ENCODE assay signal across 22 mouse cellular contexts in genomic region chr10:80732611-80733101, GRCm38 (mm10). TPM values are rescaled to one million over a fixed set of nuclear protein-coding genes. Genes with fewer than 3 reads are reported as not detected.
DNase-seq lines count a peak whose midpoint lies in the region; ATAC-seq lines count a peak whose summit lies in the region.
"Had no signal": no experiment of that assay in that cellular context is flagged by ENCODE, and none has a peak within 500 bp of the region (broad histone marks: within the 10 kb centered on the region; RNA-seq: fewer than 3 reads in every experiment).

No protein-coding gene starts in this region.

- no peak for ATAC-seq in hindbrain, embryonic 12.5 days (ENCODE audit: low FRiP score)
- no peak for ATAC-seq in hindbrain, embryonic 14.5 days (ENCODE audit: low FRiP score)
- 0 out of 2 replicates have a peak, but pooled peaks have one; percentile 4 for ATAC-seq in monocyte, adult 5-6 weeks (replicated peaks; ENCODE audit: insufficient number of reproducible peaks, low FRiP score, low TSS enrichment, poor library complexity, severe bottlenecking)
- ATAC-seq: activated CD4-positive, CD25-positive, alpha-beta regulatory T cell, adult 4 months; forebrain, embryonic 15.5 days; hindbrain, embryonic 16.5 days; inflammation-experienced regulatory T-cells, adult 6 months; intestine, postnatal 0 days; Patski had no signal

- no peak overlapping the region for H3K27ac ChIP-seq in hindbrain, embryonic 12.5 days
- no peak overlapping the region for H3K27ac ChIP-seq in hindbrain, embryonic 14.5 days
- H3K27ac ChIP-seq: embryonic facial prominence, embryonic 10.5 days; forebrain, embryonic 15.5 days; hindbrain, embryonic 10.5 days had no signal

- no peaks in the 10 kb centered on the region; the same call in 1 of the 2 replicates for H3K4me1 ChIP-seq in hindbrain, embryonic 12.5 days
- H3K4me1 ChIP-seq in hindbrain, embryonic 14.5 days (replicated peaks; ENCODE audit: control insufficient read depth, insufficient read depth, low read length): no peaks in the 10 kb centered on the region
- H3K4me1 ChIP-seq: embryonic facial prominence, embryonic 10.5 days; hindbrain, embryonic 10.5 days had no signal

- 0 out of 2 replicates have a peak overlapping the region, but pooled peaks have one; percentile 8 for H3K9ac ChIP-seq in hindbrain, embryonic 12.5 days
- H3K9ac ChIP-seq in hindbrain, embryonic 14.5 days: no peak overlapping the region
- H3K9ac ChIP-seq: forebrain, embryonic 15.5 days had no signal

- H3K4me2 ChIP-seq in hindbrain, embryonic 12.5 days (replicated peaks): no peak overlapping the region
- no peak overlapping the region for H3K4me2 ChIP-seq in hindbrain, embryonic 14.5 days (replicated peaks)
- H3K4me2 ChIP-seq: forebrain, embryonic 15.5 days; heart, embryonic 11.5 days had no signal

- H3K36me3 ChIP-seq in hindbrain, embryonic 12.5 days: peaks cover 59% of the 10 kb centered on the region
- H3K36me3 ChIP-seq in hindbrain, embryonic 14.5 days (replicated peaks; ENCODE audit: control insufficient read depth, insufficient read depth): peaks cover 73% of the 10 kb centered on the region

- DNase-seq in cerebellum, adult 11-12 months: peak; percentile 66
- no peak for DNase-seq in cerebellum, adult 11 months
- DNase-seq in hindbrain, embryonic 14.5 days (ENCODE audit: low spot score): no peak
- peak; percentile 69 for DNase-seq in cerebellum, adult 9-11 months
- no peak for DNase-seq in right cerebral cortex, postnatal 36 days (ENCODE audit: low spot score in 2 of 2)
- no peak for DNase-seq in right cerebral cortex, postnatal 14 days
- DNase-seq: adrenal gland, postnatal 14 days; gastrocnemius, postnatal 14 days; heart, adult 11 months; kidney, adult 8-10 months had no signal

- H3K4me3 ChIP-seq in hindbrain, embryonic 12.5 days: no peak overlapping the region
- H3K4me3 ChIP-seq in hindbrain, embryonic 14.5 days (replicated peaks; ENCODE audit: low read length): no peak overlapping the region
- H3K4me3 ChIP-seq: embryonic facial prominence, embryonic 10.5 days; forebrain, embryonic 15.5 days; hindbrain, embryonic 10.5 days had no signal

- H3K9me3 ChIP-seq in hindbrain, embryonic 12.5 days (replicated peaks): no peaks in the 10 kb centered on the region
- H3K9me3 ChIP-seq in hindbrain, embryonic 14.5 days (ENCODE audit: control insufficient read depth, low read length): no peaks in the 10 kb centered on the region
- H3K9me3 ChIP-seq: embryonic facial prominence, embryonic 10.5 days; forebrain, embryonic 15.5 days; hindbrain, embryonic 10.5 days had no signal

- 93% methylated on average over 6 of the region's 6 CpGs for WGBS in hindbrain, embryonic 12.5 days
- WGBS in hindbrain, embryonic 14.5 days: 92% methylated on average over 6 of the region's 6 CpGs

- H3K27me3 ChIP-seq in hindbrain, embryonic 12.5 days: no peaks in the 10 kb centered on the region
- H3K27me3 ChIP-seq in hindbrain, embryonic 14.5 days (ENCODE audit: control insufficient read depth, insufficient read depth, low read length): no peaks in the 10 kb centered on the region
- H3K27me3 ChIP-seq: CH12.LX; forebrain, embryonic 15.5 days; Patski had no signal

RNA-seq across cellular contexts. Expression of gene Ap3d1, which starts 9.4 kb away (rescaled TPM):
- 101 TPM in 2 replicates for polyA plus RNA-seq in hindbrain, embryonic 12.5 days (2016; fragmentation: Nextera tagmentation; extraction: Ambion mirVana)
- 112 and 114 TPM in 2 replicates for polyA plus RNA-seq in hindbrain, embryonic 14.5 days (2014; fragmentation: Nextera tagmentation; extraction: Ambion mirVana)
- total RNA-seq in monocyte, adult 5-6 weeks (2017): 65.5 to 110 TPM (median 103 TPM) in 3 replicates

RNA-seq across cellular contexts. Expression of gene Dot1l, which starts 22.4 kb away (rescaled TPM):
- polyA plus RNA-seq in hindbrain, embryonic 12.5 days (2016; fragmentation: Nextera tagmentation; extraction: Ambion mirVana): 25.9 and 27.4 TPM in 2 replicates
- 22.4 and 23.8 TPM in 2 replicates for polyA plus RNA-seq in hindbrain, embryonic 14.5 days (2014; fragmentation: Nextera tagmentation; extraction: Ambion mirVana)
- 5.2 to 17.7 TPM (median 6.3 TPM) in 3 replicates for total RNA-seq in monocyte, adult 5-6 weeks (2017)

RNA-seq across cellular contexts. Expression of gene Izumo4, which starts 30.7 kb away (rescaled TPM):
- polyA plus RNA-seq in hindbrain, embryonic 12.5 days (2016; fragmentation: Nextera tagmentation; extraction: Ambion mirVana): 27.1 and 30.5 TPM in 2 replicates
- 20.0 and 20.4 TPM in 2 replicates for polyA plus RNA-seq in hindbrain, embryonic 14.5 days (2014; fragmentation: Nextera tagmentation; extraction: Ambion mirVana)
- total RNA-seq in monocyte, adult 5-6 weeks (2017): 10.6 to 17.9 TPM (median 17.1 TPM) in 3 replicates

RNA-seq across cellular contexts. Expression of gene Mob3a, which starts 30.9 kb away (rescaled TPM):
- 56.5 and 62.9 TPM in 2 replicates for polyA plus RNA-seq in hindbrain, embryonic 12.5 days (2016; fragmentation: Nextera tagmentation; extraction: Ambion mirVana)
- 45.3 and 47.1 TPM in 2 replicates for polyA plus RNA-seq in hindbrain, embryonic 14.5 days (2014; fragmentation: Nextera tagmentation; extraction: Ambion mirVana)
- total RNA-seq in monocyte, adult 5-6 weeks (2017): 57.4 to 129 TPM (median 87.2 TPM) in 3 replicates

RNA-seq across cellular contexts. Expression of gene Mknk2, which starts 54.7 kb away (rescaled TPM):
- 88.1 and 90.3 TPM in 2 replicates for polyA plus RNA-seq in hindbrain, embryonic 12.5 days (2016; fragmentation: Nextera tagmentation; extraction: Ambion mirVana)
- polyA plus RNA-seq in hindbrain, embryonic 14.5 days (2014; fragmentation: Nextera tagmentation; extraction: Ambion mirVana): 53.8 and 60.2 TPM in 2 replicates
- total RNA-seq in monocyte, adult 5-6 weeks (2017): 56.7 to 115 TPM (median 94.0 TPM) in 3 replicates

Comparison
In these comparisons a context has a peak if more than half of its experiments do, and no peak if none do; other contexts are left out.
1. DNase-seq: peak in cerebellum, adult 11-12 months (single experiment) and cerebellum, adult 9-11 months (single experiment); none in cerebellum, adult 11 months (single experiment), hindbrain, embryonic 14.5 days (single experiment), right cerebral cortex, postnatal 36 days (0 of 2) and right cerebral cortex, postnatal 14 days (single experiment).